Mouse (Mus musculus): ENCODE measurements around the gene Dusp8. TPM values are rescaled to one million over a fixed set of nuclear protein-coding genes. Genes with fewer than 3 reads are reported as not detected.

The Dusp8 gene
- total and polyA plus RNA-seq, 3 experiments, result 0.14 to 1.5 (median 0.17) TPM

DNA sequence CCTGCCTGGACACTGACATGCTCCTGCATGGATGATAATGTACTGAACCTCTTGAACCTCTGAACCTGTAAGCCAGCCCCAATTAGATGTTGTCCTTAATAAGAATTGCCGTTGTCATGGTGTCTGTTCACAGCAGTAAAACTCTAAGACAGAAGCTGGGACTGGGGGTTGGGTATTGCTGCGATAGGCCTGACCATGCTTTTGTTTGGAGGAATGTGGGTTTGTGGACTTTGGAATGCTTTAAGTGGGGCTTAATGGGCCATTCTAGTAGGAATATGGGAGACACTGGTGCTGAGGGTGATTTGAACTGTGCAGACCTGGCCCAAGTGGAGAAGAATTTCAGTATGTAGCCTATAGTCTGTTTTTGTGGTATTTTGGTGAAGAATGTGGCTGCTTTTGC is 50.3 kb downstream of the Dusp8 start:
- TF ChIP-seq TCF12 (IDR thresholded peaks at IDR 0.05; ENCODE audit: low read depth, low read length) (no peak), ELF1 (IDR thresholded peaks at IDR 0.05; ENCODE audit: low read depth, low read length) (no peak), RAD21 (IDR thresholded peaks at IDR 0.05; ENCODE audit: low read depth, low read length) (no peak), ETS1 (conservative IDR thresholded peaks at IDR 0.05; ENCODE audit: low read depth, low read length) (no peak), CHD1 (IDR thresholded peaks at IDR 0.05; ENCODE audit: low read depth, low read length) (no peak), SMC3 (IDR thresholded peaks at IDR 0.05; ENCODE audit: low read depth, low read length) (no peak)
- Histone ChIP-seq H3K4me3 (replicated peaks in 1 of 3; ENCODE audit: low read depth in 2 of 3, low read length in 2 of 3, poor library complexity in 1 of 3) (no peak overlapping the region), H3K27ac (ENCODE audit: insufficient read depth, low read depth) (no peak overlapping the region), H3K4me2 (ENCODE audit: insufficient read depth, low read depth, poor library complexity, severe bottlenecking) (no peak overlapping the region), H3K79me2 (replicated peaks; ENCODE audit: control insufficient read depth, extremely low read depth, insufficient read depth, poor library complexity, severe bottlenecking) (0 out of 2 replicates have a peak, but pooled peaks cover 2% of the 10 kb centered on the region), H3K9me3 (replicated peaks; ENCODE audit: low read length) (no peaks in the 10 kb centered on the region), H3K36me3 (replicated peaks in 1 of 2; ENCODE audit: control insufficient read depth in 1 of 2, insufficient read depth in 1 of 2, low read length in 1 of 2) (peaks cover 0 to 57% of the 10 kb centered on the region in 2 experiments), H3K9ac (ENCODE audit: insufficient read depth, low read depth) (no peak overlapping the region), H3K4me1 (ENCODE audit: control insufficient read depth in 1 of 2, insufficient read depth in 2 of 2) (no peaks in the 10 kb centered on the region), H3K27me3 (replicated peaks) (no peaks in the 10 kb centered on the region)
- in situ Hi-C loops (cut with MboI; ENCODE audit: low pct_ligation_motif_present, low pct_unique_long_range_greater_than_20kb, low sequenced_read_pairs), result no loop called here
- dilution Hi-C loops (cut with MboI; ENCODE audit: extremely low pct_ligation_motif_present, extremely low pct_unique_long_range_greater_than_20kb, low sequenced_read_pairs), result no loop called here
- DNase-seq (ENCODE audit: extremely low read depth), result no peak

DNA sequence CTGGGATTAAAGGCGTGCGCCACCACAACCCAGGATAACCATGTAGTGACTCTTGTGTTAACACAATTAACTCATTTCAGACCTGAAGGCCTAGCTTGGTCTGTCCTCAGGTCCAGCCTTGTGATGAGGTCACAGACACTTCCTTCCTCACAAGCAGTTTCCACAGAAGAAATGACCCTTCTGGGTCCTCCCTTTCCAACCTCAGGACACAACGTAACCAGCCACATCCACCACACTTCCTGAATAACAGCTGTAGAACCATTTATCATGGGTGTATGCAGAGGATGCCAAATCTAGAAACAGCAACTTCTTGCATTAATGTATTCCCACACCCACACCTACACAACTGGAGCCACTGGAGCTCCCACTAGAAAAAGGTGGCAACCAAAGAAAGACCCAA is 54.9 kb downstream of the Dusp8 start:
- no peaks in the 10 kb centered on the region for H3K9me3 ChIP-seq (replicated peaks; ENCODE audit: low read length)
- no peak overlapping the region for H3K4me2 ChIP-seq (ENCODE audit: insufficient read depth, low read depth, poor library complexity, severe bottlenecking)
- TF ChIP-seq E2F4 (IDR thresholded peaks at IDR 0.05; ENCODE audit: insufficient replicate concordance, low read depth, low read length) (no peak), JUND (conservative IDR thresholded peaks at IDR 0.05; ENCODE audit: low read depth, low read length) (no peak), BHLHE40 (IDR thresholded peaks at IDR 0.05; ENCODE audit: low read depth, low read length) (no peak)
- peaks cover 0 to 46% of the 10 kb centered on the region in 2 experiments for H3K36me3 ChIP-seq (replicated peaks in 1 of 2; ENCODE audit: control insufficient read depth in 1 of 2, insufficient read depth in 1 of 2, low read length in 1 of 2)
- dilution Hi-C loops (cut with MboI; ENCODE audit: extremely low pct_ligation_motif_present, extremely low pct_unique_long_range_greater_than_20kb, low sequenced_read_pairs), result no loop called here
- no peaks in the 10 kb centered on the region for H3K27me3 ChIP-seq (replicated peaks)
- no peak for DNase-seq (ENCODE audit: extremely low read depth)
- peaks cover 2% of the 10 kb centered on the region; the same call in 1 of the 2 replicates for H3K79me2 ChIP-seq (replicated peaks; ENCODE audit: control insufficient read depth, extremely low read depth, insufficient read depth, poor library complexity, severe bottlenecking)
- H3K4me1 ChIP-seq (ENCODE audit: control insufficient read depth in 1 of 2, insufficient read depth in 2 of 2), result peaks cover 0 to 10% of the 10 kb centered on the region in 2 experiments; a peak in 1 of 4 replicates
- no peak overlapping the region for H3K27ac ChIP-seq (ENCODE audit: insufficient read depth, low read depth)
- H3K4me3 ChIP-seq (replicated peaks in 1 of 3; ENCODE audit: low read depth in 2 of 3, low read length in 2 of 3, poor library complexity in 1 of 3), result no peak overlapping the region
- in situ Hi-C loops (cut with MboI; ENCODE audit: low pct_ligation_motif_present, low pct_unique_long_range_greater_than_20kb, low sequenced_read_pairs), result no loop called here
- H3K9ac ChIP-seq (ENCODE audit: insufficient read depth, low read depth), result no peak overlapping the region

DNA sequence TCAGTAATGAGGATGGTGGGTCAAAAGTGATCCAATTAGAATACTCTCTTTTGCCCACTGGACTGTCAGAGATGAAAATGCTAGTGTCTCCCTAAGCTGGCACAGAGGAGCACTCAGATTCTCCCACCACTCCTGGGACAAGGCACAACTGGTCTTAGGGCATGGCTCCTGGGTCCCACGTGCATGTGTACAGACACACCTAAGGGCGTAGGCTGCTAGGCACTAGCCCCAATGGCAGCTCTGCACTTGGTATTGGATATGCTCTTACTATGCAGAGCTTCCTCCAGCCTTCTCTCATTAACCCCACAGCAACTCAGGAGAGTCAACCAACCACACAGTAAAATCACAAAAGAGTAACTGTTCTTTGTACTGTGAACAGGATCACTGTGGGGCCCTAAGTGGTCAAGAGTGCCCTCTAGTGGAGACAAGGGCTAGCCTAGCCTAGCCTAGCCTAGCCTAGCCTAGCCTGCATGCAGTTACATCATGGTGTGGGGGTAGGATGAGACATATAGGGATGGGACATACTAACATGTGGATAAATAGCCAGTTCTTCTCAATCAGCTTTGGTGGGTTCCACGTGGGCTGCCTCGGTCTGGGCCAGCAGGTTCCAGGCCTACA is 58.0 kb downstream of the Dusp8 start:
- H3K9ac ChIP-seq (ENCODE audit: insufficient read depth, low read depth), result no peak overlapping the region
- DNase-seq (ENCODE audit: extremely low read depth), result peak; percentile 55
- H3K9me3 ChIP-seq (replicated peaks; ENCODE audit: low read length), result no peaks in the 10 kb centered on the region
- H3K4me3 ChIP-seq (replicated peaks in 1 of 3; ENCODE audit: low read depth in 2 of 3, low read length in 2 of 3, poor library complexity in 1 of 3), result no peak overlapping the region
- no peak overlapping the region for H3K27ac ChIP-seq (ENCODE audit: insufficient read depth, low read depth)
- H3K27me3 ChIP-seq (replicated peaks), result no peaks in the 10 kb centered on the region
- 0 out of 2 replicates have a peak, but pooled peaks have one; percentile 14 for TF ChIP-seq NELFE (IDR thresholded peaks at IDR 0.05; ENCODE audit: low read depth, low read length)
- peak; percentile 44 for TF ChIP-seq SMC3 (IDR thresholded peaks at IDR 0.05; ENCODE audit: low read depth, low read length)
- TF ChIP-seq CTCF (conservative IDR thresholded peaks at IDR 0.05 in 1 of 2, IDR thresholded peaks at IDR 0.05 in 1 of 2; ENCODE audit: low read depth in 2 of 2, low read length in 2 of 2), result peak; percentile 77 to 81
- no peak for TF ChIP-seq ELF1 (IDR thresholded peaks at IDR 0.05; ENCODE audit: low read depth, low read length)
- peak; percentile 51 for TF ChIP-seq RAD21 (IDR thresholded peaks at IDR 0.05; ENCODE audit: low read depth, low read length)
- no peak for TF ChIP-seq EP300 (IDR thresholded peaks at IDR 0.05; ENCODE audit: low read length)
- TF ChIP-seq KAT2A (IDR thresholded peaks at IDR 0.05; ENCODE audit: insufficient replicate concordance, low read length), result no peak
- TF ChIP-seq GABPA (IDR thresholded peaks at IDR 0.05; ENCODE audit: insufficient replicate concordance, low read depth, low read length), result no peak
- in situ Hi-C loops (cut with MboI; ENCODE audit: low pct_ligation_motif_present, low pct_unique_long_range_greater_than_20kb, low sequenced_read_pairs) (no loop called here), dilution Hi-C loops (cut with MboI; ENCODE audit: extremely low pct_ligation_motif_present, extremely low pct_unique_long_range_greater_than_20kb, low sequenced_read_pairs) (no loop called here)
- H3K36me3 ChIP-seq (replicated peaks in 1 of 2; ENCODE audit: control insufficient read depth in 1 of 2, insufficient read depth in 1 of 2, low read length in 1 of 2), result peaks cover 0 to 59% of the 10 kb centered on the region in 2 experiments
- no peaks in the 10 kb centered on the region; the same call in 1 of the 2 replicates for H3K79me2 ChIP-seq (replicated peaks; ENCODE audit: control insufficient read depth, extremely low read depth, insufficient read depth, poor library complexity, severe bottlenecking)
- H3K4me2 ChIP-seq (ENCODE audit: insufficient read depth, low read depth, poor library complexity, severe bottlenecking), result no peak overlapping the region
- H3K4me1 ChIP-seq (ENCODE audit: control insufficient read depth in 1 of 2, insufficient read depth in 2 of 2), result peaks cover 0 to 10% of the 10 kb centered on the region in 2 experiments; a peak in 1 of 4 replicates

Measured in CH12.LX (cell line).